Mouse (Mus musculus) small intestine, adult 2 months (tissue): ENCODE measurements around the gene Atp1a4.

ENCODE experiments used
- CTCF ChIP-seq: fragments of 200-500 bp; IDR thresholded peaks from 2 replicates; pipeline ENCODE4 v1.5.1; 2012; ENCODE audit warnings: low read depth, mild to moderate bottlenecking, control low read depth, inconsistent platforms, low read length, moderate library complexity, mixed read lengths; ENCODE audit not compliant: insufficient replicate concordance, insufficient read length; ENCODE audit errors: extremely low read depth
- POLR2A ChIP-seq: fragments of 200-500 bp; IDR thresholded peaks from 2 replicates; pipeline ENCODE4 v1.6.1; 2012; ENCODE audit warnings: low read depth, mild to moderate bottlenecking, control low read depth, inconsistent platforms, low read length, moderate library complexity

GRCm38 (mm10) chr1:172295751-172296197 is 37.6 kb upstream of the Atp1a4 start:
- TF ChIP-seq CTCF (no peak), POLR2A (no peak)
